Mouse (Mus musculus) spleen, adult 2 months (tissue): ENCODE measurements around the gene Slc45a1.
"Not testable (repeated sequence)": the region's sequence is repeated elsewhere in the genome, so short reads cannot be mapped to it uniquely, and the experiment has no call there.

Source experiments
- CTCF ChIP-seq: fragments of 200-500 bp; IDR thresholded peaks from 2 replicates; pipeline ENCODE4 v1.5.1; 2011; ENCODE audit warnings: mild to moderate bottlenecking, inconsistent platforms; ENCODE audit not compliant: insufficient read depth, insufficient read length, insufficient replicate concordance; ENCODE audit errors: extremely low read depth
- POLR2A ChIP-seq: fragments of 200-500 bp; IDR thresholded peaks from 2 replicates; pipeline ENCODE4 v1.6.1; 2011; ENCODE audit warnings: low read depth, low read length, inconsistent platforms

- TF ChIP-seq CTCF, POLR2A: not testable (repeated sequence)
Observed at GRCm38 (mm10) chr4:150600503-150600902, 51.5 kb downstream of the Slc45a1 start.
